9 mouse cellular contexts compared by ENCODE assay signal in the genomic region with DNA sequence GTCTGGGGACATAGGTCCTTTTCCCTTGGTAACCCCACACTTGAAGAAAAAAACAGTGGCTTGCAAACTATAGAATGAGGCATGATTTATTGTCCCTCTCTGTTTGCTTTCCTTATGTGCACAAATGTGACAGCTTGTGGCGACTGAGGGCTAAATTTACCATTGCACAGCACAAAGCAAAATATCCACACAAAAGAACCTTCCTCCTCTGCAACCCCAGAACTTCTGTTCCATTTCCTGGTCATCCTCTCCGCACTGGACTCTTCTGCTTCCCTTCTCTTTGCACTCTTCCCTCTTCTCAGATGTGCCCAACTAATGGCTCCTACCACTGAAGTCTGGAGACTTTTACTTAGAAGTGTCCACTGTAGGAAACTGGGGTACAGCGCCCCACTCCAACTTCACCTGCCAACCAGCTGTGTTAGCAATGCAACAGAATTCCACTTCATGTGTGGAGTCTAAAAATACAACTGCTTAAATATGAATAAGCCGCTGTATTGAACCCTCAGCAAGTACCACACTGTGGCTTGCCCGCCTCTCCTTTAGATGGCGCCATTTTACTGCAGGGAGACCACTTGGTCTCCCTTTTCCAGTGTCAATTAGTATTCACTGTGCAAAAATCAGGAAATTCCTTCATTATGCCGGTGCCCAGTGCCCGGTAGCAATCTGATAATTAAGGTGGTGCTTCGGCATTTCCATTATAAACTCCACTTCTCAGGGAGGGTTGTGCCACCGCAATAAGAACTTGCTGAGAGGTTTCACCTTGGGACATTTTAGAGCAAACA.
A peak's percentile ranks its signal among the peaks of the same experiment; 100 is the strongest.
DNase-seq lines count a peak whose midpoint lies in the region; ATAC-seq and TF ChIP-seq lines count a peak whose summit lies in the region.
"Had no signal": no experiment of that assay in that cellular context is flagged by ENCODE, and none has a peak within 500 bp of the region (broad histone marks: within the 10 kb centered on the region; RNA-seq: fewer than 3 reads in every experiment).

No protein-coding gene starts in this region.

- peak; percentile 28 for TF ChIP-seq CTCF in C2C12 (IDR thresholded peaks at IDR 0.05; ENCODE audit: control insufficient read depth, insufficient read depth, insufficient read length)

- peak; percentile 46 to 67 for DNase-seq in cerebellum, postnatal 14 days
- peak; percentile 53 for DNase-seq in embryonic facial prominence, embryonic 10.5 days (ENCODE audit: low spot score)
- DNase-seq in left cerebral cortex, postnatal 25 days (ENCODE audit: low spot score in 2 of 2), result peak; percentile 6 to 51
- no peak for DNase-seq in MN1 (ENCODE audit: low spot score)

- intact Hi-C loops in left cerebral cortex, postnatal 25 days (cut with DNase I), result loop anchor here (5.0 to 10.0 kb wide), 2 partner anchors 138 to 200 kb away; a partner anchor contains a TSS

- H3K27me3 ChIP-seq in C2C12 (ENCODE audit: control insufficient read depth, insufficient read depth, insufficient read length), result no peaks in the 10 kb centered on the region
- peaks cover 24% of the 10 kb centered on the region; the same call in 1 of the 2 replicates for H3K27me3 ChIP-seq in embryonic facial prominence, embryonic 10.5 days (replicated peaks; ENCODE audit: low read depth, poor library complexity, severe bottlenecking)
- no peaks in the 10 kb centered on the region for H3K27me3 ChIP-seq in midbrain, embryonic 16.5 days (ENCODE audit: control insufficient read depth, insufficient read depth, low read depth, low read length)

- no peaks in the 10 kb centered on the region for H3K4me1 ChIP-seq in embryonic facial prominence, embryonic 10.5 days
- H3K4me1 ChIP-seq in midbrain, embryonic 16.5 days (ENCODE audit: control insufficient read depth, insufficient read depth, low read length), result no peaks in the 10 kb centered on the region
- H3K4me1 ChIP-seq: embryonic facial prominence, embryonic 12.5 days had no signal

- no peaks in the 10 kb centered on the region for H3K79me2 ChIP-seq in C2C12 (ENCODE audit: control insufficient read depth, insufficient read depth)

- H3K9ac ChIP-seq in midbrain, embryonic 16.5 days (ENCODE audit: low read depth, low read length), result no peak overlapping the region
- H3K9ac ChIP-seq: embryonic facial prominence, embryonic 12.5 days had no signal

- no peak overlapping the region for H3K4me3 ChIP-seq in C2C12 (ENCODE audit: insufficient read depth, poor library complexity, severe bottlenecking)
- H3K4me3 ChIP-seq in embryonic facial prominence, embryonic 10.5 days, result no peak overlapping the region
- H3K4me3 ChIP-seq in midbrain, embryonic 16.5 days (ENCODE audit: low read depth, low read length), result no peak overlapping the region
- H3K4me3 ChIP-seq: embryonic facial prominence, embryonic 12.5 days had no signal

- H3K27ac ChIP-seq in embryonic facial prominence, embryonic 10.5 days (replicated peaks), result no peak overlapping the region
- no peak overlapping the region for H3K27ac ChIP-seq in midbrain, embryonic 16.5 days (ENCODE audit: low read length)
- H3K27ac ChIP-seq: embryonic facial prominence, embryonic 12.5 days had no signal

- H3K79me3 ChIP-seq in C2C12 (ENCODE audit: low read depth), result no peaks in the 10 kb centered on the region

- no peaks in the 10 kb centered on the region for H3K36me3 ChIP-seq in C2C12 (ENCODE audit: control insufficient read depth, insufficient read depth)
- no peaks in the 10 kb centered on the region for H3K36me3 ChIP-seq in embryonic facial prominence, embryonic 10.5 days (replicated peaks)
- H3K36me3 ChIP-seq in midbrain, embryonic 16.5 days (ENCODE audit: control insufficient read depth, insufficient read depth, low read length), result no peaks in the 10 kb centered on the region
- H3K36me3 ChIP-seq: embryonic facial prominence, embryonic 12.5 days had no signal

- H3K4me2 ChIP-seq in midbrain, embryonic 16.5 days (ENCODE audit: low read length), result no peak overlapping the region
- H3K4me2 ChIP-seq: embryonic facial prominence, embryonic 12.5 days had no signal

- no peaks in the 10 kb centered on the region for H3K9me3 ChIP-seq in embryonic facial prominence, embryonic 10.5 days
- no peaks in the 10 kb centered on the region for H3K9me3 ChIP-seq in midbrain, embryonic 16.5 days (replicated peaks; ENCODE audit: control insufficient read depth, low read length, poor library complexity, severe bottlenecking)
- H3K9me3 ChIP-seq: embryonic facial prominence, embryonic 12.5 days had no signal

- 29% methylated on average over 10 of the region's 10 CpGs for WGBS in embryonic facial prominence, embryonic 10.5 days
- whole genome bisulfite sequencing in midbrain, embryonic 16.5 days, result 23% methylated on average over 10 of the region's 10 CpGs

- no peak overlapping the region for H3ac ChIP-seq in C2C12 (ENCODE audit: control insufficient read depth, insufficient read length, low read depth)

- ATAC-seq in cerebellum, adult (ENCODE audit: insufficient number of reproducible peaks, low FRiP score, low TSS enrichment), result no peak
- ATAC-seq in midbrain, embryonic 16.5 days, result peak; percentile 73
- ATAC-seq in megakaryocyte-erythroid progenitor cell, adult 5-6 weeks (replicated peaks; ENCODE audit: low FRiP score, low TSS enrichment, poor library complexity, severe bottlenecking), result no peak

TF ChIP-seq in C2C12, 6 proteins besides CTCF, POLR2A, EP300 and RAD21:
- no peak for TF ChIP-seq CEBPB (IDR thresholded peaks at IDR 0.05; ENCODE audit: low read depth)
- no peak for TF ChIP-seq MAX (IDR thresholded peaks at IDR 0.05)
- TF ChIP-seq MYOD1 (IDR thresholded peaks at IDR 0.05; ENCODE audit: control insufficient read depth, insufficient read length, low read depth), result no peak
- TF ChIP-seq MYOG (IDR thresholded peaks at IDR 0.05; ENCODE audit: control insufficient read depth, extremely low read depth, insufficient read length), result no peak
- no peak for TF ChIP-seq FOSL1 (IDR thresholded peaks at IDR 0.05; ENCODE audit: insufficient read depth, low read length, poor library complexity, severe bottlenecking)
